Mouse (Mus musculus) heart, embryonic 10.5 days (tissue): ENCODE results near the gene Ksr1. TPM values are rescaled to one million over a fixed set of nuclear protein-coding genes. Genes with fewer than 3 reads are reported as not detected.

Experiments
- DNase-seq: peaks from one replicate; pipeline ENCODE4 v3.0.0-alpha.2; 2017; ENCODE audit warnings: low spot score
- H3K27ac ChIP-seq: fragments of 300-500 bp; sonication (generic); 2 replicates; pipeline ENCODE4 v1.5.1; 2016; ENCODE audit warnings: mild to moderate bottlenecking
- H3K27me3 ChIP-seq: fragments of 300-500 bp; sonication (generic); 2 replicates; pipeline ENCODE4 v1.6.1; 2016; ENCODE audit warnings: mild to moderate bottlenecking; ENCODE audit not compliant: poor library complexity, insufficient read depth, severe bottlenecking
- H3K36me3 ChIP-seq: fragments of 300-500 bp; sonication (generic); 2 replicates; pipeline ENCODE4 v1.6.1; 2016; ENCODE audit warnings: mild to moderate bottlenecking, moderate library complexity
- H3K4me1 ChIP-seq: fragments of 300-500 bp; sonication (generic); 2 replicates; pipeline ENCODE4 v1.6.1; 2016; ENCODE audit warnings: mild to moderate bottlenecking
- H3K4me3 ChIP-seq: fragments of 300-500 bp; sonication (generic); 2 replicates; pipeline ENCODE4 v1.5.1; 2016; ENCODE audit warnings: mild to moderate bottlenecking, moderate library complexity
- H3K9me3 ChIP-seq: fragments of 300-500 bp; sonication (generic); 2 replicates; pipeline ENCODE4 v1.6.1; 2016; ENCODE audit warnings: mild to moderate bottlenecking, moderate library complexity
- WGBS: fragments of 180-500 bp; shearing (Covaris S2); methylation state at CpG from one replicate; pipeline ENCODE4 v1.1.7; 2016; 5-methylcytosine and 5-hydroxymethylcytosine counted together
- polyA plus RNA-seq: library from polyadenylated mRNA; unstranded; fragments of >200 nt; fragmentation: Nextera tagmentation; extraction: Ambion mirVana; gene quantifications from 2 replicates; pipeline ENCODE4 v1.2.1, GENCODE M21; 2016

The Ksr1 gene
- polyA plus RNA-seq, 1 experiment from 2014 or later, result 1.9 TPM

DNA sequence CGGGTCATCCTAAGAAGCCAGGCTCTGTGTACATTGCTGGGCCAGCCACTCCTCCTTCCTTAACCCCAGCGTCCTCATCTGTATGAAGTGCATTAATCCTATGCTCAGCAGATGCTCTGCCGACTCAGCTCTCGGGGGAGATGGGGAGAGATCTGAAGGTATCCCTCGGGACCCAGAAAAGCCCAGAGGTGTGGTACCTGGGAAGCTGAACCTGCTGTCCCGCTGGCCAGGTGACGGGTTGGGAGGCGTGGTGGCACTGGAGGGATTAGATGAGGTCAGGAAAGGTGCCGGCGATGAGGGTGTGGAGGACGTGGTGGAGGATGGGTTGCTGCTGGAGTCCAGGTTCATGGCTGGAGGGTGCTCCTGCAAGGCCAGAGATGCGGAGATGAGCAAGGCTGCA, 113.2 kb downstream of the Ksr1 start:
- H3K36me3 ChIP-seq, result peaks cover 31% of the 10 kb centered on the region
- 79% methylated on average over 12 of the region's 12 CpGs for WGBS
- no peaks in the 10 kb centered on the region for H3K27me3 ChIP-seq

DNA sequence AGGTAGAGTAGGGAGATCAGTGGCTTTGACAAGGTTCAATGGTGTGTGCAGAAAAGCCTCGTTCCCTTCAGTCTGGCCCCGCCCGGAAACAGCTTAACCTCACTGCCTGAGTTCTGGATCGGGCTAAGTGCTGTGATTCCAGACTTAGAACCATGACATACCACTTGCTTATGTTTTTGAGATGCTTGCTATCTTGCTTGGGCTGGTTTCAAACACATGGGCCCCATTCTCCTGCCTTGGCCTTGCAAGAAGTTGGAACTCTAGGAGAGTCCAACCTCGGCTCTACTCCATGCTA, 114.8 kb downstream of the Ksr1 start:
- Histone ChIP-seq H3K27ac (0 out of 2 replicates have a peak overlapping the region, but pooled peaks have one; percentile 16), H3K4me1 (peaks cover 17% of the 10 kb centered on the region), H3K4me3 (no peak overlapping the region), H3K27me3 (no peaks in the 10 kb centered on the region), H3K36me3 (peaks cover 41% of the 10 kb centered on the region), H3K9me3 (no peaks in the 10 kb centered on the region)
- 65% methylated on average over 5 of the region's 5 CpGs for WGBS
- DNase-seq, result no peak

More for the DNA sequence above, 113.2 kb downstream of the Ksr1 start:
- DNase-seq, result no peak
- Histone ChIP-seq H3K27ac (no peak overlapping the region), H3K9me3 (no peaks in the 10 kb centered on the region), H3K4me3 (no peak overlapping the region), H3K4me1 (peaks cover 21% of the 10 kb centered on the region)

DNA sequence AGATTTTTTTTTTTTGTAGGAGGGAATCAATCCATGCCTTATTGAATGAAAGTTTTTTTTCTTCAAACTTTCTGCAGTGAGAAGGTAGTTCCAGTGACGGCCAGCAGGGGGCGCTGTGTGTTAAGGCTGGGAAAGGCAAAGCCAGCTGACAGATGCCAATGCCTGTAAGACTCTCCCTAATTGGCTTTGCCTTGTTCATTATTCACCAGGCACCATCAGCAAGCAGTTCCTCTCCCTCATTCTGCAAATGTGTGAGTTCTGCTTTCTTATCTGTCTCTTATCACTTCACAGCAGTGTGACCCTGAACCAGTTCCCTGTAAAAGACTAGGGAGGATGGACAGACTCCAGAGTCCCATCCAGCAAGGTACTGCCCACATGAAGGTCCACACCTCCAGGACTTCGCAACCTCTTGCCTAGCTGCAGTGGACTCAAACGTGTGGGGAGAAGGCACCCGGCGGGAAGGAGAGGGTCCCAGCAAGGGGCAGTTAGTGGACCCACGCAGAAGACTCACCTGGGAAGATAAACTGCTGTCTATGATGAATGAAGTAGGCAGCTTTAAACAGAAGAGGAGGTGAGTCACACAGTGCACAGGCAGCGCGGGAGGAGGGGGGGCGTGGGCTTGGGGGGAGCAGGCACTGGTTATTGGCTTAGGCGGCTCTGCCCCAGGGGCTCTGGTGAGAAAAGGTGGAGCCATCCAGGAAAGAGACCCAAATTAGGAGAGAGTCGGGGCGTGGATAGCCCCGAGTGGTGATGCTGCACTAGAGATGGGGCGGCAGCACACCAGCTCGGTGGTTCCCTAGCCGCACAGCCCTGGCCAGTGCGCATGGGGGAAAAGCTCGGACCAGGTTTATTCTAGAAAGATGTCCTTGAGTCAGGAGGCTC, 115.4 kb downstream of the Ksr1 start:
- 26% methylated on average over 19 of the region's 19 CpGs for WGBS
- peak overlapping the region; percentile 38; the same call in 1 of the 2 replicates for H3K27ac ChIP-seq
- H3K36me3 ChIP-seq, result peaks cover 37% of the 10 kb centered on the region
- H3K9me3 ChIP-seq, result no peaks in the 10 kb centered on the region
- peak; percentile 86 for DNase-seq
- H3K27me3 ChIP-seq, result no peaks in the 10 kb centered on the region
- H3K4me1 ChIP-seq, result peaks cover 17% of the 10 kb centered on the region
- no peak overlapping the region for H3K4me3 ChIP-seq

DNA sequence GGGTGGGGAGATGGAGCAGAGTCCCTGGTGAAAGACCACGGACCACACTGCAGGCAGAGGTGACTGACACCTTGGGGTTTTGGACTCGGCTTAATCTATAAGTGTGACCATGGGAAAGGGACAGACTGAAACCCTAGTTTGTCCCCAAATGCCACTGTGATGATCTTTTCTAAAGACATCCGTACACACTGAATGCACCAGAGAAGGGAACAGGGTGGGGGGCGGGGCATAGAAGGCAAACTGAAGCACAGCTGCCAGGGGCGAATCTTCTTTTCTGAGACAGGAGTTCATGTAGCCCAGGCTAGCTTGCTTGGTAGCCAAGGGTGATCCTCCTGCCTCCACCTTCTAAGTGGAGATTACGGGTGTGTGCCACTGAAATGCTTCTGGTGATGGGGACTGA, 122.5 kb downstream of the Ksr1 start:
- H3K36me3 ChIP-seq, result peaks cover 59% of the 10 kb centered on the region
- H3K27ac ChIP-seq, result peak overlapping the region; percentile 73
- H3K9me3 ChIP-seq, result no peaks in the 10 kb centered on the region
- no peak for DNase-seq
- H3K4me3 ChIP-seq, result no peak overlapping the region
- no peaks in the 10 kb centered on the region for H3K27me3 ChIP-seq
- 67% methylated on average over 6 of the region's 6 CpGs for WGBS
- peaks cover 37% of the 10 kb centered on the region for H3K4me1 ChIP-seq

DNA sequence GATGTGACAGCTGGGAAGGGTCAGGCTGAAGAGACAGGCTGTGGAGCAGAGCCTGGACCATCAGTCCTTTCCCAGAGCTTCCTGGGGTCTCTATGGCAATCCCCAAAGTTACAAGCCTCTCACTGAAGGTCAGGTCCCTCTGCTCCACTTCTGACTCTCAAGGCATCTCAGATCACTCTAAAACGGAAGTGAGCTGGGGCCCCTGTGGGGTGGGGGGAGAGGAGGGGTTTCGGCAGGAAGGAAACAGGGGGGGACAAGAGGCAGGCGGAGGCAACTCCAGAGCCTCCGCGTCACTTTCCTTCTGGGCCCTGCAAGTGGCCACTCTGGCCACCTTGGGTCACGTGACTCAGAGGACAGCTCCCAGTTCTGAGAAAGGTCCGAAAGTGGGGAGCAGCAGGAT, 122.9 kb downstream of the Ksr1 start:
- WGBS, result 28% methylated on average over 7 of the region's 7 CpGs
- H3K36me3 ChIP-seq, result peaks cover 58% of the 10 kb centered on the region
- H3K9me3 ChIP-seq, result no peaks in the 10 kb centered on the region
- H3K4me3 ChIP-seq, result no peak overlapping the region; the same call in 1 of the 2 replicates
- no peak for DNase-seq
- no peaks in the 10 kb centered on the region for H3K27me3 ChIP-seq
- H3K4me1 ChIP-seq, result peaks cover 37% of the 10 kb centered on the region
- H3K27ac ChIP-seq, result peak overlapping the region; percentile 73

DNA sequence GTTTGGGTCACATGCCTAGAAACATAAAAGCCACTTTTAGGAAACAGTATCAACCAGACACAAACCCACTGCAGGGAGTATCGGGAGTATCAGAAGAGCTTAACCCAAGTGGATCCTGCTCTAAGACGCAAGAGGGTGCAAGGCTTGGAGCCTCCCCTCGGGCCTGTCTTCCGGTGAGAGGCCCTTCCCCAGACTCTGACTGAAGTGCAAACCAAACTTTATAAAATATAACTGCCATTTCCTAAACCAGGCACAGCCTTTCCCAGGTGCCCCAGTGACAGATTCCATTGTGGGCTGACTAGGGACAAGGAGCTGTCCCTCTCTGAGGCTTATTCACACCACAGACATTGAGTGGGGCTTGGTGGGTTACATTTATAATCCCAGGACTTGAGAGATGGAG, 123.4 kb downstream of the Ksr1 start:
- Histone ChIP-seq H3K4me3 (no peak overlapping the region), H3K36me3 (peaks cover 58% of the 10 kb centered on the region)

DNA sequence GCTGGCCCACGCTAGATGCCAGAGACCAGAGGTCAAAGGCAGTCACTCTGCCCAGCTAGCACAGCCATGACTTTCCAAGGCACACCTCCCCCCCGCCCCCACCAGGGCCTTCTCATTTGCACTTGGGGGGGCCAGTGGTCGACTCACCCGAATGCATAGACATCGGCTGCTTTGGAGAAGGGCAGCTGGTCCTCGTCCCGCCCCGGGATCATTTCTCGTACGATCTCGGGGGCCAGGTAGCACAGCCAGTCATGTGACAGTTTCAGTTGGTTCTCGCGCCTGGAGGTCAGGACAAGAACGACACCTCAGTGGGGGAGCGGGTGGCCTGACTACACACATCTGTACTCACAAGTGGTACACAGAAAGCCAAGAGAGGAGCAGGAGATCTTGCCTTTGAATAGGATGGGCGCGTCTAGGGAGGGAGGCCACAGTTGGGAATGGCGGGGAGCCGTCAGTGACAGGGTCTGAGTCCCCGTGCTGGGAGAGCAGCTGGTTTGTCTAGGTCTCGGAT, 125.6 kb downstream of the Ksr1 start:
- 80% methylated on average over 21 of the region's 21 CpGs for WGBS
- Histone ChIP-seq H3K4me3 (no peak overlapping the region), H3K9me3 (no peaks in the 10 kb centered on the region), H3K27me3 (no peaks in the 10 kb centered on the region), H3K27ac (0 out of 2 replicates have a peak overlapping the region, but pooled peaks have one; percentile 11), H3K4me1 (peaks cover 55% of the 10 kb centered on the region), H3K36me3 (peaks cover 65% of the 10 kb centered on the region)
- DNase-seq, result no peak

More for the DNA sequence above, 123.4 kb downstream of the Ksr1 start:
- no peaks in the 10 kb centered on the region for H3K9me3 ChIP-seq
- DNase-seq, result no peak
- H3K27ac ChIP-seq, result peak overlapping the region; percentile 73
- H3K27me3 ChIP-seq, result no peaks in the 10 kb centered on the region
- H3K4me1 ChIP-seq, result peaks cover 37% of the 10 kb centered on the region
- WGBS, result 75% methylated on average over 4 of the region's 4 CpGs

DNA sequence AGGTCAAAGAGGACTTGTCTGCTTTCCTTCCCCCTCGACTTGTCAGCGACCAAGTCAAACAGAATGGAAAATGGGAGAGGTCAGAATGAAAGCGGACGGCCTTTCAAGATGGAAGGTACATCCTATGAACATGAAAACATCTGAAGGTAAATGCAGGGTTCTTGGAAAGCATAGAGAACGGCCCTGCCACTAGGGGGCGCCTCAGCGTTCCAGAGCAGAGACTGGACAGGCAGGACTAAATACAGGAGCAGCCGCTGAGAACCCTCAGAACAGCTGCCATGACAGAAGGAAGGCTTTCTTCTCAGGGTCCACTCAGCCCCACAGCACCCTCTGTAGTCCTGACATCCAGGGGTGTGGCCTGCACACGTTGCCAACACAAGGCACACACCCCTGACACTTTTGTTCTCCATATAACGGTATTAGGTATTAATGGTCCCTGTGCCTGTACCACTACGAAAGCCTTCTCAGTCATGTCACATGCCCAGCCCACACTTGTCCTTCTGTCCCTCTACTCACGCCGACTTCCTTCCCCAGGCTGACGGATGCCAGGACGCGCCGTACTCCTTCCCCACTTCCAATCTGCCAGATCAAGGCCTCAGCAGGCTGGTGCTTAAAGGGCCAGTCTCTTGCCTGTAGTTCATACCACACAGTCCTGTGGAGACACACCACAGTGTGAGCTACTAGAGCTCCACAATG, 126.2 kb downstream of the Ksr1 start:
- Histone ChIP-seq H3K9me3 (no peaks in the 10 kb centered on the region), H3K27me3 (no peaks in the 10 kb centered on the region), H3K27ac (0 out of 2 replicates have a peak overlapping the region, but pooled peaks have one; percentile 11), H3K36me3 (peaks cover 60% of the 10 kb centered on the region), H3K4me3 (no peak overlapping the region), H3K4me1 (peaks cover 59% of the 10 kb centered on the region)
- no peak for DNase-seq
- WGBS, result 69% methylated on average over 17 of the region's 17 CpGs

DNA sequence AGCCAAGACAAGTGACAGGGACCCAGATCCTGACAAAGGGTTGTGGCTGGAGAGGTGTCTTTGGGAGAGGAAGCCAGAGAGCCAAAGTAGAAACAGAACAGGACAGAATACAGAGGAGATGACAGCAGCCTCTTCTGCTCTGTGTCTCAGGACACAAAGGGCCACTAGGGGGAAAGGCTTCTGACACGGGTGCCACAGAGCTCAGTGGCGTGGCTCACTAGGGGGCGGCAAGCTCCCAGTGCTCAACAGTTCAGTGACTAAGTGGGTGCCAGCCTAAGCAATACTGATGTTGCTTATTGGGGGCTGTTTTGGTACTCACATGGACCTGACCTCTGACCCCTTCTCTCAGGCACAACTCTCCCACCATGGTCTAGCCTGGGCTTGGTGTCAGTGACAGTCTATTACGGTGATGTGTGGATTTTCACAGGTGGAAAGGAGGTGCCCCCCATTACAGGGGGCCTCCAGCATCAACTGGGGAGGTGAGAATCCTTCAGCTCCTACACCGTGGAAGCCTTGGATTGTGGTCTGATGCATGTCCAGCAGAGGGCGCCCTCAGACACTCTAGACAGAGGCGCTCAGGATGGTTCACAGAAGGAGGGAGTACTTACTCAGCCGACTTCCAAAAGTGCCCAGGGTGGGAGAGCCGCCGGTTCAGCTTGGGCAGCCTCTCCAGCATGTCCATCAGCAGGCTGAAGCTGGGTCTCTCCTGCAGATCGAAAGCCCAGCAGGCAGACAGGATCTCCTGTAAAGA, 127.1 kb downstream of the Ksr1 start:
- Histone ChIP-seq H3K4me3 (no peak overlapping the region), H3K27ac (no peak overlapping the region), H3K4me1 (peaks cover 67% of the 10 kb centered on the region), H3K9me3 (no peaks in the 10 kb centered on the region), H3K27me3 (no peaks in the 10 kb centered on the region), H3K36me3 (peaks cover 54% of the 10 kb centered on the region)
- WGBS, result 46% methylated on average over 11 of the region's 11 CpGs
- DNase-seq, result no peak

DNA sequence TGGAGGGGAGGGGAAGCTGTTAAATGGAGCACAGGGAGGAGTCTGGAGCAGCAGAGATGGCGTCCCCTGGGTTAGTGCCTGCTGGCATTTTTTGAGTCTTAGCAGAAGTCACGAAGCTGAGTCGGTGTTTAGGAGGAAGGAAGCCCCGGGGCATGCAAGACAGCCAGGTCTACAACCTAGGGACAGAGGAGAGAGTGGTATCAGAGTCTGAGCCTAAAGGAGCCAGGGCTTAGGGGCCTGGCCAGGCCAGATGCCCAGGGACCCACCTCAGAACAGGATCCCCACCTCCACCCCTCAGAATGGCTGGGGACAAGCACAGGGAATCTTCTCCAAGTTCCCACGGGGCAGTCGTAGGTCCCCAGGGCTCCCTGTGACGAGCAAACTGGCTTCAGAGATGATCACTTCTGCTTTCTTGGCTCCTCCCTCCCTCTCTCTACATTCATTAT, 129.0 kb downstream of the Ksr1 start:
- WGBS, result 80% methylated on average over 7 of the region's 7 CpGs
- H3K9me3 ChIP-seq, result no peaks in the 10 kb centered on the region
- peak overlapping the region; percentile 30; the same call in 1 of the 2 replicates for H3K27ac ChIP-seq
- H3K27me3 ChIP-seq, result no peaks in the 10 kb centered on the region
- H3K4me3 ChIP-seq, result no peak overlapping the region
- no peak for DNase-seq
- H3K4me1 ChIP-seq, result peaks cover 58% of the 10 kb centered on the region
- H3K36me3 ChIP-seq, result peaks cover 56% of the 10 kb centered on the region

DNA sequence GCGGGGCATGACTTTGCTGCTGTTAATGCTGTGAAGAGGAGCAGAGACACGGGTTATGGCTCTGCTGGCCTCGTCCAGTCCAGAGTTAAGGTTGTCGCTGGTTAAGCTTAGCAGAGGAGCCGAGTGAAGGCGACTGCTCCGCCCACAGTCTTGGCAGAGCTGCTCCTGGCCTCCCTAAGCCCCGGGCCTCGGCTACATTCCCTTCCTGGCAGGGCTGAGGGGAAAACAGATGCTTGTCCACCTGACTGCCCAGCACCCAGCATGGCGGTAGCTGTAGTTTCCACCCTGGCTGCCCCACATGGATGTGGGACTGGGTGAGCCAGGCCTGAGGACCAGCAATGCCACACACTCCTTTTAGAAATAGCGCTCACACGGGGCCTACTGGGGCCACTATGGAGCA, 130.0 kb downstream of the Ksr1 start:
- Histone ChIP-seq H3K9me3 (no peaks in the 10 kb centered on the region), H3K36me3 (peaks cover 52% of the 10 kb centered on the region), H3K27ac (0 out of 2 replicates have a peak overlapping the region, but pooled peaks have one; percentile 31), H3K4me1 (peaks cover 55% of the 10 kb centered on the region), H3K27me3 (no peaks in the 10 kb centered on the region), H3K4me3 (no peak overlapping the region)
- 56% methylated on average over 12 of the region's 12 CpGs for WGBS
- DNase-seq, result peak; percentile 71

DNA sequence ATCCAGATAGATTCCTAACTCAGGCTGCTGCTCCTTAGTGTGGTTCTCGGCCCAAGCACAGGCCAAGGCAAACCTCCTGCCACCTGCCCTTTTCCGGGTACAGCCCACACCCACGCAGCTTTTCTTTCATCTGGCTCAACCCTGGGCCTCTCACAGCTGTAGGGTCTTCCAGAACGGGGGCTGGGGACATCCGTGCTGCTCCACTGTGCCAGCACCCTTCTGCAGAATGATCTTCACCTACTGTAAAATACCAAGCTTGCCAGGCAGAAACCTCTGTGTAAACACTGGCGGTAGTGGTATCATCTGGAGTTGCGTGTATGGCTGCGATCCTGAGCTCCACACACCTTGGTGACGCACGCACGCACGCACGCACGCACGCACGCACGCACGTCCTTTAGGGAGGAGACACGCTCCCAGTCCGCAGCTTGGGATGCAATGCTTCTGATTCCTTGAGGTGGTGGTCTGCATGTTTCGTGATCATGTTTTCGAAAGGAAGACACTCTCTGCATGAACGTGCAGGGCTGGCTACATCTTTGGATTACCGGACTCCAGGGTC, 130.5 kb downstream of the Ksr1 start:
- H3K36me3 ChIP-seq, result peaks cover 47% of the 10 kb centered on the region
- peak; percentile 62 for DNase-seq
- no peaks in the 10 kb centered on the region for H3K9me3 ChIP-seq

More for the DNA sequence above, 130.5 kb downstream of the Ksr1 start:
- Histone ChIP-seq H3K4me3 (no peak overlapping the region), H3K27ac (0 out of 2 replicates have a peak overlapping the region, but pooled peaks have one; percentile 31), H3K4me1 (peaks cover 52% of the 10 kb centered on the region), H3K27me3 (no peaks in the 10 kb centered on the region)
- WGBS, result 91% methylated on average over 24 of the region's 24 CpGs
